Mouse (Mus musculus) layer of hippocampus, adult 11-12 months (tissue): ENCODE results near the gene Zfp423.

Source experiments
- DNase-seq: peaks from one replicate; pipeline ENCODE4 v3.0.0; 2022; ENCODE audit warnings: low spot score

Gene Zfp423

DNA sequence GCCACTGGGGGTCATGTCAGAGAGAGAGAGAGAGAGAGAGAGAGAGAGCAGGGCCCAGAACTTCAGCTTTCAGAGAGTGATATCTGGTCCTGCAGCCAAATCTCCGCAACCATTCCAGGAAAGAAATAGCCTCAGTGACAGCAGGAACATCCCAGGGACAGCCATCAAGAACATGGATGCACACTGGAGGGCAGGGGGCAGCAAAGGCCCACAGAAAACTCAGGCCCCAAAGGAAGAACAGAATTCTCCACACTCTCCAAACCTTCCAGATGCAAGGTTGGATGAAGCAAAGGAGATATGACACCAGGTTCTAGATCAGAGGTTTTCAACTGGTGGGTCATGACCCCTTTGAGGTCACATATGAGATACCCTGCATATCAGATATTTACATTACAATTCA is 345.7 kb downstream of the Zfp423 start:
- DNase-seq = no peak
